Mouse (Mus musculus) liver, embryonic 13.5 days (tissue): Measurements from ENCODE around the gene Hnrnpf. TPM values are rescaled to one million over a fixed set of nuclear protein-coding genes. Genes with fewer than 3 reads are reported as not detected.
A peak's percentile ranks its signal among the peaks of the same experiment; 100 is the strongest.

Experiments
- ATAC-seq: fragments of 200-750 bp; cut with Nextera tagmentation; 2 replicates; pipeline ENCODE4 v1.8.0; 2017; ENCODE audit warnings: low read depth, mild to moderate bottlenecking, moderate number of reproducible peaks, moderate library complexity
- DNase-seq: peaks from one replicate; pipeline ENCODE4 v3.0.0; 2022
- H3K27ac ChIP-seq: fragments of 300-500 bp; sonication (generic); 2 replicates; pipeline ENCODE4 v1.5.1; 2015; ENCODE audit warnings: moderate library complexity, mild to moderate bottlenecking, inconsistent platforms
- H3K27me3 ChIP-seq: fragments of 300-500 bp; sonication (generic); 2 replicates; pipeline ENCODE4 v1.6.1; 2015; ENCODE audit warnings: mild to moderate bottlenecking, inconsistent platforms
- H3K36me3 ChIP-seq: fragments of 300-500 bp; sonication (generic); 2 replicates; pipeline ENCODE4 v1.6.1; 2015; ENCODE audit warnings: mild to moderate bottlenecking, inconsistent platforms
- H3K4me1 ChIP-seq: fragments of 300-500 bp; sonication (generic); replicated peaks from 2 replicates; pipeline ENCODE4 v1.6.1; 2015; ENCODE audit warnings: inconsistent platforms
- H3K4me2 ChIP-seq: fragments of 300-500 bp; sonication (generic); 2 replicates; pipeline ENCODE4 v1.6.1; 2015; ENCODE audit warnings: inconsistent platforms, mild to moderate bottlenecking, moderate library complexity
- H3K4me3 ChIP-seq: fragments of 300-500 bp; sonication (generic); replicated peaks from 2 replicates; pipeline ENCODE4 v1.5.1; 2015; ENCODE audit warnings: mild to moderate bottlenecking, inconsistent platforms
- H3K9ac ChIP-seq: fragments of 300-500 bp; sonication (generic); 2 replicates; pipeline ENCODE4 v1.6.1; 2015; ENCODE audit warnings: mild to moderate bottlenecking, inconsistent platforms
- H3K9me3 ChIP-seq: fragments of 300-500 bp; sonication (generic); replicated peaks from 2 replicates; pipeline ENCODE4 v1.6.1; 2016; ENCODE audit warnings: inconsistent platforms
- WGBS: fragments of 180-500 bp; shearing (Covaris S2); methylation state at CpG from one replicate; pipeline ENCODE4 v1.1.7; 2015; ENCODE audit not compliant: insufficient replicate concordance; 5-methylcytosine and 5-hydroxymethylcytosine counted together
- microRNA-seq: library from miRNA; unstranded; fragments of <30 nt; microRNA quantifications from one replicate; pipeline ENCODE4, GENCODE M21; 2016
- polyA plus RNA-seq: library from polyadenylated mRNA; unstranded; fragments of >200 nt; fragmentation: Nextera tagmentation; extraction: Ambion mirVana; gene quantifications from 2 replicates; pipeline ENCODE4 v1.2.1, GENCODE M21; 2015

Gene Hnrnpf
- polyA plus RNA-seq, 1 experiment from 2014 or later, result 594 TPM

- Histone ChIP-seq H3K36me3 (no peaks in the 10 kb centered on the region), H3K9me3 (no peaks in the 10 kb centered on the region), H3K4me1 (peaks cover 3% of the 10 kb centered on the region), H3K4me3 (no peak overlapping the region), H3K4me2 (no peak overlapping the region), H3K27ac (no peak overlapping the region), H3K9ac (no peak overlapping the region), H3K27me3 (no peaks in the 10 kb centered on the region)
- 62% methylated on average over 4 of the region's 4 CpGs for WGBS
- DNase-seq (no peak), ATAC-seq (no peak)
Measured at GRCm38 (mm10) chr6:117952330-117952729, 52.2 kb downstream of the Hnrnpf start.

DNA sequence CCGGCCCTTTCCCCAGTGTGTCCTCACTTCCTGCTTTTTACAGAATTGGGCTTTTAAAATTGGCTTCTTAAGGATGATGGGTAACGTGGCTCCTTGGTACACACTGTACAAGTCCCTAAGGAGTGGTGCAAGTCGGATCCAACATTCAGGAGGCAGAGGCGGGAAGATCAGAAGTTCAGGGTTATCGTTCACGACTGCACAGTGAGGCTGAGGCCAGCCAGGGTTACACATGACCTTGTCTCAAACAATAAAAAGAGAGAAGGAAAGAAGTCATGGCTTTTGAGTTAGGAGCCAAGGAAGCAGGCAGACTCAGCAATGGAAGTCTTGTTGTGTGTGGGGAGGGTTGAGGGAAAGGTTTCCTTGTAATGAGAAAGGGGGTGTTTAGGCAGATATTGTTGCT is 56.0 kb downstream of the Hnrnpf start:
- ATAC-seq, result no peak
- Histone ChIP-seq H3K9ac (no peak overlapping the region), H3K4me2 (no peak overlapping the region), H3K27ac (no peak overlapping the region), H3K4me1 (peaks cover 3% of the 10 kb centered on the region), H3K9me3 (no peaks in the 10 kb centered on the region), H3K27me3 (no peaks in the 10 kb centered on the region), H3K36me3 (no peaks in the 10 kb centered on the region), H3K4me3 (no peak overlapping the region)
- no peak for DNase-seq
- 61% methylated on average over 6 of the region's 6 CpGs for WGBS

DNA sequence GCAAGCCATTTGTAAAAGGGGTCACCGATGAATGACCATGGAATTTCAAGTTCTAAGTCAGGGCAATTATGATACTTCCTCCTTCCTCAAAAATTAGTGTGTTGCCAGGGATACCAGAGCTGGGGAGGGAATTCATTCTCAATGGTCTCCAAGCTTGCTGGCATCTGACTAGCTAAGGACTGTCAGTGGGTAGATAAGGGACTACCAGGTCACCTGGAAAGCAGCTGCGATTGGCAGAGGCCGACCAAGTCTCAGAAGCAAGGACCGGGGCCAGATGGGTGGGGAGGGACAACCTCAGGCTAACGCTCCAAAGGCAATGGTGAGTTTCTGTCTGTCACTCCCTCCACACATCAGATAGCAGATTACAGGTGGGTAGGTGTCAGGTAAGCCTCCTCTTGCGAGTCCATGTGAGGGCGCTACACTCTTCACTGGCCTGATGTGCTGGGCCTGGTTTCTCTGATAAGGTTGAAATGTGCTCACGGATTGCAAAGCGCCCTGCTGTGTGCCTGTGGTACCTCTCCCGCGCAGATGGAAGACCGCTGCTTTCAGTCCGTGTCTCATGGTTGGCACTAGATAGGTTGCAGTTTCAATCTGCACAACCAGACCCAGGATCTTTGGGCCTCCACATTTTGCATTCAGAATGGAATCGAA is 56.9 kb downstream of the Hnrnpf start:
- Histone ChIP-seq H3K27ac (no peak overlapping the region), H3K27me3 (no peaks in the 10 kb centered on the region), H3K4me1 (peaks cover 3% of the 10 kb centered on the region), H3K4me2 (0 out of 2 replicates have a peak overlapping the region, but pooled peaks have one; percentile 14), H3K36me3 (no peaks in the 10 kb centered on the region), H3K4me3 (no peak overlapping the region), H3K9ac (no peak overlapping the region), H3K9me3 (no peaks in the 10 kb centered on the region)
- DNase-seq (no peak), ATAC-seq (no peak; the same call in 1 of the 2 replicates)
- WGBS, result 23% methylated on average over 14 of the region's 14 CpGs

DNA sequence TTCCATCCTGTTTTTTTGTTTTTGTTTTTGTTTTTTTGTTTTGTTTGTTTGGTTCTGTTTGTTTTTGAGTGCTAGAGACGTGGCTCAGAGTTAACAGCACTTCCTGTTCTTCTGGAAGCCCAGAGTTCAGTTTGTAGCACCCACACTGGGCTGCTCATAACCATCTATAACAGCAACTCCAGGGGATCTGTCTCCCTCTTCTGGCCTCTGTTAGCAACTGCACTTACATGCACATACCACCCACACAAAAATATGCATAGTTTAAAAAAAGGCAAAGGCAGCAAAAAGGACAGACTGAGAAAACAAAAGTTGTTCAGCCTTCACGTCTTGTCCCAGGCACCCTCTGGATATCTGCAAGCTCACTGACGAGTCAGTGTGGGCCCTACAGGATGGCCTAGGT is 63.1 kb downstream of the Hnrnpf start:
- WGBS, result 53% methylated on average over 3 of the region's 3 CpGs
- Histone ChIP-seq H3K9ac (no peak overlapping the region), H3K27ac (no peak overlapping the region), H3K4me1 (no peaks in the 10 kb centered on the region), H3K4me3 (no peak overlapping the region), H3K9me3 (0 out of 2 replicates have a peak, but pooled peaks cover 6% of the 10 kb centered on the region), H3K4me2 (no peak overlapping the region), H3K27me3 (no peaks in the 10 kb centered on the region), H3K36me3 (no peaks in the 10 kb centered on the region)
- ATAC-seq, result no peak
- DNase-seq, result no peak

GRCm38 (mm10) chr6:117966729-117967128 is 66.6 kb downstream of the Hnrnpf start:
- ATAC-seq (no peak), DNase-seq (no peak)
- Histone ChIP-seq H3K36me3 (no peaks in the 10 kb centered on the region), H3K27me3 (no peaks in the 10 kb centered on the region), H3K4me1 (no peaks in the 10 kb centered on the region), H3K4me3 (no peak overlapping the region), H3K4me2 (no peak overlapping the region), H3K9ac (no peak overlapping the region), H3K9me3 (0 out of 2 replicates have a peak, but pooled peaks cover 6% of the 10 kb centered on the region), H3K27ac (no peak overlapping the region)
- 25% methylated on average over 9 of the region's 9 CpGs for WGBS

Small RNA genes lying within 50 kb of the gene (microRNA-seq; reads per million reads assigned to microRNA genes)
- gene Gm25535, result not detected

Other genes with a start within 250 kb of the Hnrnpf start
- 38.8 and 39.8 TPM in 2 replicates for gene Zfp637, start 59.1 kb upstream of the Hnrnpf start, polyA plus RNA-seq
- gene Zfp239, start 38.2 kb upstream of the Hnrnpf start, polyA plus RNA-seq, result 3.0 and 4.1 TPM in 2 replicates
- gene Fxyd4, start 37.4 kb downstream of the Hnrnpf start, polyA plus RNA-seq, result 0.37 and 0.38 TPM in 2 replicates
- 0.05 and 0.06 TPM in 2 replicates for gene Rasgef1a, start 111.1 kb downstream of the Hnrnpf start, polyA plus RNA-seq
- gene Csgalnact2, start 238.8 kb downstream of the Hnrnpf start, polyA plus RNA-seq, result 7.7 and 8.6 TPM in 2 replicates